In genomic region chr2:174334415-174334814, GRCm38 (mm10) we compare ENCODE assay signal across 9 mouse cellular contexts. TPM values are rescaled to one million over a fixed set of nuclear protein-coding genes. Genes with fewer than 3 reads are reported as not detected.
DNase-seq lines count a peak whose midpoint lies in the region; ATAC-seq and TF ChIP-seq lines count a peak whose summit lies in the region.
"Had no signal": no experiment of that assay in that cellular context is flagged by ENCODE, and none has a peak within 500 bp of the region (broad histone marks: within the 10 kb centered on the region; RNA-seq: fewer than 3 reads in every experiment).

No protein-coding gene starts in this region.

- H3K9me3 ChIP-seq in lung, embryonic 15.5 days = no peaks in the 10 kb centered on the region
- H3K9me3 ChIP-seq in heart, embryonic 12.5 days (replicated peaks) = no peaks in the 10 kb centered on the region
- no peaks in the 10 kb centered on the region for H3K9me3 ChIP-seq in midbrain, postnatal 0 days (ENCODE audit: low read length)

- peaks cover 12% of the 10 kb centered on the region; the same call in 1 of the 2 replicates for H3K36me3 ChIP-seq in lung, embryonic 15.5 days
- peaks cover 18% of the 10 kb centered on the region for H3K36me3 ChIP-seq in heart, embryonic 12.5 days
- no peaks in the 10 kb centered on the region; the same call in 1 of the 2 replicates for H3K36me3 ChIP-seq in midbrain, postnatal 0 days (ENCODE audit: insufficient read depth, low read length)

- DNase-seq in cerebellum, postnatal 10 days = peak; percentile 62 to 69
- no peak for DNase-seq in lung, adult 18-20 months
- no peak for DNase-seq in midbrain, postnatal 0 days (ENCODE audit: low spot score)
- no peak for DNase-seq in urinary bladder, postnatal 36 days (ENCODE audit: low spot score in 2 of 2)
- DNase-seq in retina, embryonic 14.5 days (ENCODE audit: low spot score) = no peak
- DNase-seq: thymus, postnatal 36 days had no signal

- no peak overlapping the region for H3K9ac ChIP-seq in lung, embryonic 15.5 days
- H3K9ac ChIP-seq in heart, embryonic 12.5 days = no peak overlapping the region
- no peak overlapping the region for H3K9ac ChIP-seq in midbrain, postnatal 0 days (replicated peaks; ENCODE audit: low read length, poor library complexity, severe bottlenecking)

- peaks cover 69% of the 10 kb centered on the region for H3K4me1 ChIP-seq in lung, embryonic 15.5 days
- peaks cover 66% of the 10 kb centered on the region for H3K4me1 ChIP-seq in heart, embryonic 12.5 days (replicated peaks)
- H3K4me1 ChIP-seq in midbrain, postnatal 0 days (ENCODE audit: insufficient read depth, low read length) = peaks cover 14% of the 10 kb centered on the region

- WGBS in lung, embryonic 15.5 days = 61% methylated on average over 10 of the region's 10 CpGs
- WGBS in heart, embryonic 12.5 days = 67% methylated on average over 10 of the region's 10 CpGs
- WGBS in midbrain, postnatal 0 days = 75% methylated on average over 10 of the region's 10 CpGs

- H3K27me3 ChIP-seq in lung, embryonic 15.5 days = no peaks in the 10 kb centered on the region
- H3K27me3 ChIP-seq in heart, embryonic 12.5 days (replicated peaks) = no peaks in the 10 kb centered on the region
- no peaks in the 10 kb centered on the region for H3K27me3 ChIP-seq in midbrain, postnatal 0 days (ENCODE audit: insufficient read depth, low read length)

- no peak for ATAC-seq in cerebellum, adult (ENCODE audit: insufficient number of reproducible peaks, low FRiP score, low TSS enrichment)
- no peak for ATAC-seq in lung, embryonic 15.5 days (ENCODE audit: borderline replicate concordance, extremely low read depth, low FRiP score, low TSS enrichment)
- no peak for ATAC-seq in heart, embryonic 12.5 days (ENCODE audit: insufficient number of reproducible peaks, low FRiP score)
- no peak for ATAC-seq in midbrain, postnatal 0 days (ENCODE audit: low FRiP score)

- peak overlapping the region; percentile 66 for H3K4me2 ChIP-seq in lung, embryonic 15.5 days
- peak overlapping the region; percentile 36 for H3K4me2 ChIP-seq in heart, embryonic 12.5 days
- 0 out of 2 replicates have a peak overlapping the region, but pooled peaks have one; percentile 9 for H3K4me2 ChIP-seq in midbrain, postnatal 0 days (ENCODE audit: low read depth, low read length, poor library complexity, severe bottlenecking)

- no peak overlapping the region for H3K4me3 ChIP-seq in lung, embryonic 15.5 days
- no peak overlapping the region for H3K4me3 ChIP-seq in heart, embryonic 12.5 days
- no peak overlapping the region for H3K4me3 ChIP-seq in midbrain, postnatal 0 days (ENCODE audit: low read depth, low read length)

- TF ChIP-seq CTCF in midbrain, postnatal 0 days (IDR thresholded peaks at IDR 0.05) = no peak

- H3K27ac ChIP-seq in lung, embryonic 15.5 days = 0 out of 2 replicates have a peak overlapping the region, but pooled peaks have one; percentile 30
- peak overlapping the region; percentile 20; the same call in 1 of the 2 replicates for H3K27ac ChIP-seq in heart, embryonic 12.5 days (ENCODE audit: poor library complexity, severe bottlenecking)
- no peak overlapping the region for H3K27ac ChIP-seq in midbrain, postnatal 0 days (ENCODE audit: low read depth, low read length)

RNA-seq across cellular contexts. Expression of gene Gm20721, which starts 12.1 kb away (rescaled TPM):
- polyA plus RNA-seq in lung, embryonic 15.5 days (2015; fragmentation: Nextera tagmentation; extraction: Ambion mirVana) = 25.3 and 26.4 TPM in 2 replicates
- polyA plus RNA-seq in heart, embryonic 12.5 days (2016; fragmentation: Nextera tagmentation; extraction: Ambion mirVana) = 8.9 and 9.8 TPM in 2 replicates
- not detected in 2 replicates for total RNA-seq in midbrain, postnatal 0 days (2014; rRNA removed)
- polyA plus RNA-seq in midbrain, postnatal 0 days (2015; fragmentation: Nextera tagmentation; extraction: Ambion mirVana) = 9.8 and 10.8 TPM in 2 replicates

RNA-seq across cellular contexts. Expression of gene Gnas, which starts 50.3 kb away (rescaled TPM):
- 2,028 and 2,095 TPM in 2 replicates for polyA plus RNA-seq in lung, embryonic 15.5 days (2015; fragmentation: Nextera tagmentation; extraction: Ambion mirVana)
- 1,446 and 1,448 TPM in 2 replicates for polyA plus RNA-seq in heart, embryonic 12.5 days (2016; fragmentation: Nextera tagmentation; extraction: Ambion mirVana)
- total RNA-seq in midbrain, postnatal 0 days (2014; rRNA removed) = 1,613 and 1,637 TPM in 2 replicates
- polyA plus RNA-seq in midbrain, postnatal 0 days (2015; fragmentation: Nextera tagmentation; extraction: Ambion mirVana) = 1,739 and 1,834 TPM in 2 replicates

Comparison
In these comparisons a context has a peak if more than half of its experiments do, and no peak if none do; other contexts are left out.
1. DNase-seq: peak in cerebellum, postnatal 10 days (2 of 2); none in lung, adult 18-20 months (0 of 2), midbrain, postnatal 0 days (single experiment), urinary bladder, postnatal 36 days (0 of 2) and retina, embryonic 14.5 days (single experiment).
2. H3K4me2 ChIP-seq: peak in every context shown above with its lines; median percentile 66 in lung, embryonic 15.5 days; 36 in heart, embryonic 12.5 days; 9 in midbrain, postnatal 0 days.